16 mouse cellular contexts compared by ENCODE assay signal in genomic region chr5:97899321-97899720, GRCm38 (mm10).
"Had no signal": no experiment of that assay in that cellular context is flagged by ENCODE, and none has a peak within 500 bp of the region (broad histone marks: within the 10 kb centered on the region; RNA-seq: fewer than 3 reads in every experiment).

No protein-coding gene starts in this region.

- H3K4me3 ChIP-seq: liver, embryonic 13.5 days; midbrain, embryonic 15.5 days; myocyte; neural tube, embryonic 13.5 days; stomach, embryonic 15.5 days had no signal

- H3K36me3 ChIP-seq: liver, embryonic 13.5 days; midbrain, embryonic 15.5 days; neural tube, embryonic 13.5 days; stomach, embryonic 15.5 days had no signal

- H3K27me3 ChIP-seq: liver, embryonic 13.5 days; midbrain, embryonic 15.5 days; neural tube, embryonic 13.5 days; stomach, embryonic 15.5 days had no signal

- DNase-seq: kidney, adult 9 months; kidney, postnatal 14 days; kidney, postnatal 4 days; liver, embryonic 13.5 days; lung, adult 2 months; lung, postnatal 14 days; lung, postnatal 4 days; retina, postnatal 1 day; right cerebral cortex, postnatal 25 days; spleen, adult 18-20 months; thymus, postnatal 25 days had no signal

- H3K4me2 ChIP-seq: liver, embryonic 13.5 days; midbrain, embryonic 11.5 days; midbrain, embryonic 15.5 days; neural tube, embryonic 13.5 days; stomach, embryonic 15.5 days had no signal

- H3K4me1 ChIP-seq: liver, embryonic 13.5 days; midbrain, embryonic 15.5 days; neural tube, embryonic 13.5 days; stomach, embryonic 15.5 days had no signal

- ATAC-seq: midbrain, embryonic 15.5 days had no signal

- H3K9ac ChIP-seq: liver, embryonic 13.5 days; midbrain, embryonic 15.5 days; neural tube, embryonic 13.5 days; stomach, embryonic 15.5 days had no signal

- H3K27ac ChIP-seq: liver, embryonic 13.5 days; midbrain, embryonic 15.5 days; neural tube, embryonic 13.5 days; stomach, embryonic 15.5 days had no signal

- H3K9me3 ChIP-seq: liver, embryonic 13.5 days; midbrain, embryonic 15.5 days; stomach, embryonic 15.5 days had no signal
